8 mouse cellular contexts compared by ENCODE assay signal in the genomic region with DNA sequence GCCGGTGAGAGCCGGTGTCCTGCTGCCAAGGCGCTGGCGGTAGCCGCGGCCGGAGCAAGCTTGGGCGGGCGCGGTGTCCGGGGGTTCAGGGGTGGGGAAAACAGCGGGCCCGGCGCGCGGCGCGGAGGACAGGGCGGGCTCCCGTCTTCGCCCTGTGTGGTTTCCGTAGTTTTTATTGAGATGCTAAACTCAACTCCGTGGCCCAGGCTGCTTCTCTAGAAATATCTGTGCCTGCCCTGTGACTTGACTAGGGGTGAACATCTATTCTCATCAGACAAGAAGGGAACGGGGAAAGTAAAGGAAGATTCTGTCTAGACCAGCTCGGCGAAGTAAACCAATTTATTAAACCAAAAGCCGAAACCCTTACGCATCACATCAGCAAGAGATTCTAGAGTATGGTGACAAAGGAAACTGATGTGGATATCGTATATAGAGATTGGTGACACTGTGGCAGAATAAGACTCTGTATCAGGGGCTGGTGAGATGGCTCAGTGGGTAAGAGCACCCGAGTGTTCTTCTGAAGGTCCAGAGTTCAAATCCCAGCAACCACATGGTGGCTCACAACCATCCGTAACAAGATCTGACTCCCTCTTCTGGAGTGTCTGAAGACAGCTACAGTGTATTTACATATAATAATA. TPM values are rescaled to one million over a fixed set of nuclear protein-coding genes. Genes with fewer than 3 reads are reported as not detected.
DNase-seq lines count a peak whose midpoint lies in the region; ATAC-seq and TF ChIP-seq lines count a peak whose summit lies in the region.

No protein-coding gene starts in this region.

- no peak for TF ChIP-seq CTCF in liver, adult 2 months (IDR thresholded peaks at IDR 0.05; ENCODE audit: low read depth, low read length)
- TF ChIP-seq CTCF in cortical plate, adult 2 months (IDR thresholded peaks at IDR 0.05; ENCODE audit: extremely low read depth, insufficient read depth, low read length) = no peak

- no peaks in the 10 kb centered on the region; the same call in 1 of the 2 replicates for H3K79me2 ChIP-seq in liver, adult 2 months (ENCODE audit: control insufficient read depth, insufficient read depth, low read length)

- H3K36me3 ChIP-seq in liver, adult 2 months (ENCODE audit: control insufficient read depth, insufficient read depth, low read length) = peaks cover 14% of the 10 kb centered on the region
- no peaks in the 10 kb centered on the region for H3K36me3 ChIP-seq in intestine, embryonic 16.5 days (ENCODE audit: control insufficient read depth, insufficient read depth, low read length)
- peaks cover 9% of the 10 kb centered on the region; the same call in 1 of the 2 replicates for H3K36me3 ChIP-seq in neural tube, embryonic 15.5 days

- TF ChIP-seq POLR2A in liver, adult 2 months (IDR thresholded peaks at IDR 0.05; ENCODE audit: extremely low read depth, insufficient read depth, low read length) = no peak
- no peak for TF ChIP-seq POLR2A in cortical plate, adult 2 months (IDR thresholded peaks at IDR 0.05; ENCODE audit: extremely low read depth, insufficient read depth, low read length)

- ATAC-seq in intestine, embryonic 16.5 days = peak; percentile 83
- peak; percentile 56; the same call in 1 of the 2 replicates for ATAC-seq in neural tube, embryonic 15.5 days (ENCODE audit: low FRiP score)

- H3K9me3 ChIP-seq in intestine, embryonic 16.5 days (ENCODE audit: control insufficient read depth, low read length) = no peaks in the 10 kb centered on the region
- no peaks in the 10 kb centered on the region for H3K9me3 ChIP-seq in neural tube, embryonic 15.5 days (replicated peaks)

- peak overlapping the region; percentile 85 for H3K4me3 ChIP-seq in liver, adult 2 months (ENCODE audit: insufficient read depth, low read depth, low read length)
- peak overlapping the region; percentile 52 for H3K4me3 ChIP-seq in cortical plate, adult 2 months (ENCODE audit: insufficient read depth, low read length)
- H3K4me3 ChIP-seq in intestine, embryonic 16.5 days (ENCODE audit: low read length) = peak overlapping the region; percentile 83
- peak overlapping the region; percentile 88 for H3K4me3 ChIP-seq in neural tube, embryonic 15.5 days (replicated peaks)

- no peak for DNase-seq in liver, adult 2 months (ENCODE audit: extremely low read depth, low read depth, low spot score)
- DNase-seq in liver = no peak
- no peak for DNase-seq in left cerebral cortex, postnatal 10 days (ENCODE audit: extremely low spot score in 1 of 2, low spot score in 2 of 2)
- no peak for DNase-seq in layer of hippocampus, adult 9-10 months (ENCODE audit: low spot score)
- DNase-seq in cerebellum, adult 11 months = no peak

- H3K27ac ChIP-seq in liver, adult 2 months (replicated peaks; ENCODE audit: insufficient read depth, low read depth, low read length) = no peak overlapping the region
- no peak overlapping the region for H3K27ac ChIP-seq in cortical plate, adult 2 months (ENCODE audit: insufficient read depth, low read length)
- H3K27ac ChIP-seq in intestine, embryonic 16.5 days (ENCODE audit: low read length) = no peak overlapping the region; the same call in 1 of the 2 replicates
- H3K27ac ChIP-seq in neural tube, embryonic 15.5 days (replicated peaks) = peak overlapping the region; percentile 60

- no peaks in the 10 kb centered on the region for H3K27me3 ChIP-seq in liver, adult 2 months (ENCODE audit: control insufficient read depth, insufficient read depth, low read length)
- peaks cover 2% of the 10 kb centered on the region; the same call in 1 of the 2 replicates for H3K27me3 ChIP-seq in intestine, embryonic 16.5 days (replicated peaks; ENCODE audit: control insufficient read depth, insufficient read depth, low read length)
- no peaks in the 10 kb centered on the region for H3K27me3 ChIP-seq in neural tube, embryonic 15.5 days (replicated peaks)

- intact Hi-C loops in left cerebral cortex, postnatal 10 days (cut with DNase I) = no loop called here

- H3K4me2 ChIP-seq in intestine, embryonic 16.5 days (ENCODE audit: low read depth, low read length) = peak overlapping the region; percentile 99
- peak overlapping the region; percentile 97 for H3K4me2 ChIP-seq in neural tube, embryonic 15.5 days

- 0 out of 2 replicates have a peak, but pooled peaks cover 4% of the 10 kb centered on the region for H3K4me1 ChIP-seq in liver, adult 2 months (ENCODE audit: control insufficient read depth, insufficient read depth, low read length)
- H3K4me1 ChIP-seq in cortical plate, adult 2 months (ENCODE audit: control insufficient read depth, insufficient read depth, low read length) = no peaks in the 10 kb centered on the region
- peaks cover 13% of the 10 kb centered on the region for H3K4me1 ChIP-seq in intestine, embryonic 16.5 days (ENCODE audit: control insufficient read depth, insufficient read depth, low read length)
- peaks cover 17% of the 10 kb centered on the region for H3K4me1 ChIP-seq in neural tube, embryonic 15.5 days

- under 1% methylated on average over 31 of the region's 31 CpGs for WGBS in liver, adult 2 months
- 1% methylated on average over 28 of the region's 31 CpGs for WGBS in intestine, embryonic 16.5 days
- 2% methylated on average over 31 of the region's 31 CpGs for WGBS in neural tube, embryonic 15.5 days

- peak overlapping the region; percentile 79 for H3K9ac ChIP-seq in liver, adult 2 months (ENCODE audit: low read depth, low read length)
- peak overlapping the region; percentile 91 for H3K9ac ChIP-seq in intestine, embryonic 16.5 days (ENCODE audit: low read depth, low read length)
- peak overlapping the region; percentile 81 for H3K9ac ChIP-seq in neural tube, embryonic 15.5 days (replicated peaks)

RNA-seq across cellular contexts. Expression of a gene that starts 0.5 kb away (rescaled TPM):
- total RNA-seq in liver, adult 2 months (2014; rRNA removed) = 1.9 and 3.1 TPM in 2 replicates
- polyA plus RNA-seq in liver, adult 2 months (2012; rRNA removed) = 0.93 and 1.1 TPM in 2 replicates
- polyA plus RNA-seq in cortical plate, adult 2 months (2012; rRNA removed) = 1.6 TPM in 2 replicates
- polyA plus RNA-seq in intestine, embryonic 16.5 days (2015; fragmentation: Nextera tagmentation; extraction: Ambion mirVana) = 14.5 and 15.7 TPM in 2 replicates
- 6.1 and 10.9 TPM in 2 replicates for polyA plus RNA-seq in neural tube, embryonic 15.5 days (2015; fragmentation: Nextera tagmentation; extraction: Ambion mirVana)
- 1 to 10 TPM; 2.6 to 4.5 TPM for total RNA-seq in left cerebral cortex, postnatal 10 days (2021)

RNA-seq across cellular contexts. Expression of a gene that starts 0.6 kb away (rescaled TPM):
- total RNA-seq in liver, adult 2 months (2014; rRNA removed) = 238 and 259 TPM in 2 replicates
- 163 and 206 TPM in 2 replicates for polyA plus RNA-seq in liver, adult 2 months (2012; rRNA removed)
- polyA plus RNA-seq in cortical plate, adult 2 months (2012; rRNA removed) = 11.2 and 11.4 TPM in 2 replicates
- polyA plus RNA-seq in intestine, embryonic 16.5 days (2015; fragmentation: Nextera tagmentation; extraction: Ambion mirVana) = 7.7 and 8.0 TPM in 2 replicates
- 11.7 and 14.6 TPM in 2 replicates for polyA plus RNA-seq in neural tube, embryonic 15.5 days (2015; fragmentation: Nextera tagmentation; extraction: Ambion mirVana)
- 1 to 10 TPM; 5.3 to 6.4 TPM for total RNA-seq in left cerebral cortex, postnatal 10 days (2021)

RNA-seq across cellular contexts. Expression of a gene that starts 16.9 kb away (rescaled TPM):
- 15.1 and 16.7 TPM in 2 replicates for total RNA-seq in liver, adult 2 months (2014; rRNA removed)
- polyA plus RNA-seq in liver, adult 2 months (2012; rRNA removed) = 15.0 TPM in 2 replicates
- polyA plus RNA-seq in cortical plate, adult 2 months (2012; rRNA removed) = 45.6 and 47.0 TPM in 2 replicates
- 51.4 and 54.7 TPM in 2 replicates for polyA plus RNA-seq in intestine, embryonic 16.5 days (2015; fragmentation: Nextera tagmentation; extraction: Ambion mirVana)
- 95.5 and 99.0 TPM in 2 replicates for polyA plus RNA-seq in neural tube, embryonic 15.5 days (2015; fragmentation: Nextera tagmentation; extraction: Ambion mirVana)
- total RNA-seq in left cerebral cortex, postnatal 10 days (2021) = 10 to 100 TPM; 73.5 to 77.0 TPM

RNA-seq across cellular contexts. Expression of a gene that starts 55.8 kb away (rescaled TPM):
- 16.5 and 17.0 TPM in 2 replicates for total RNA-seq in liver, adult 2 months (2014; rRNA removed)
- polyA plus RNA-seq in liver, adult 2 months (2012; rRNA removed) = 4.9 and 5.6 TPM in 2 replicates
- polyA plus RNA-seq in cortical plate, adult 2 months (2012; rRNA removed) = 16.8 and 17.5 TPM in 2 replicates
- polyA plus RNA-seq in intestine, embryonic 16.5 days (2015; fragmentation: Nextera tagmentation; extraction: Ambion mirVana) = 12.9 and 16.9 TPM in 2 replicates
- 19.3 and 23.7 TPM in 2 replicates for polyA plus RNA-seq in neural tube, embryonic 15.5 days (2015; fragmentation: Nextera tagmentation; extraction: Ambion mirVana)
- total RNA-seq in left cerebral cortex, postnatal 10 days (2021) = 10 to 100 TPM; 24.5 to 26.8 TPM

RNA-seq across cellular contexts. Expression of a gene that starts 56.4 kb away (rescaled TPM):
- not detected in 2 replicates for total RNA-seq in liver, adult 2 months (2014; rRNA removed)
- 0.07 TPM in 1 of 2 replicates, not detected in the other for polyA plus RNA-seq in liver, adult 2 months (2012; rRNA removed)
- 0.21 TPM in 2 replicates for polyA plus RNA-seq in cortical plate, adult 2 months (2012; rRNA removed)
- 1.2 and 1.4 TPM in 2 replicates for polyA plus RNA-seq in intestine, embryonic 16.5 days (2015; fragmentation: Nextera tagmentation; extraction: Ambion mirVana)
- 9.8 and 11.3 TPM in 2 replicates for polyA plus RNA-seq in neural tube, embryonic 15.5 days (2015; fragmentation: Nextera tagmentation; extraction: Ambion mirVana)
- total RNA-seq in left cerebral cortex, postnatal 10 days (2021) = 1 to 10 TPM; 1.5 to 1.9 TPM

Comparison
In these comparisons a context has a peak if more than half of its experiments do, and no peak if none do; other contexts are left out.
1. RNA of a gene that starts 0.6 kb away (polyA plus RNA-seq): 163 to 206 TPM in liver, adult 2 months; 11.7 to 14.6 TPM in neural tube, embryonic 15.5 days, 11.2 to 11.4 TPM in cortical plate, adult 2 months and 7.7 to 8.0 TPM in intestine, embryonic 16.5 days; every median in the first group is over 10 times any median in the second.
2. Peak in every context shown above with its lines, with median percentiles within 50 percentile points of each other: H3K4me3 ChIP-seq and H3K9ac ChIP-seq.